Mouse (Mus musculus) megakaryocyte, embryonic 14.5 days (primary cell): Measurements from ENCODE around the gene Mtrex. TPM values are rescaled to one million over a fixed set of nuclear protein-coding genes. Genes with fewer than 3 reads are reported as not detected.

Experiments used
- H3K27me3 ChIP-seq: replicated peaks from 2 replicates; pipeline ENCODE3; 2012; ENCODE audit warnings: inconsistent platforms
- H3K36me3 ChIP-seq: replicated peaks from 2 replicates; pipeline ENCODE3; 2012; ENCODE audit warnings: low read length, inconsistent platforms, mixed read lengths
- H3K4me1 ChIP-seq: 2 replicates; pipeline ENCODE4 v1.6.1; 2012; ENCODE audit warnings: inconsistent platforms
- H3K4me3 ChIP-seq: replicated peaks from 2 replicates; pipeline ENCODE3; 2012; ENCODE audit warnings: moderate library complexity, mild to moderate bottlenecking, inconsistent platforms
- H3K9me3 ChIP-seq: 2 replicates; pipeline ENCODE4 v1.6.1; 2012; ENCODE audit warnings: inconsistent platforms
- FLI1 ChIP-seq: IDR thresholded peaks from 2 replicates; pipeline ENCODE4 v1.6.1; 2012; ENCODE audit warnings: low read length, inconsistent platforms, mixed read lengths
- GATA1 ChIP-seq: IDR thresholded peaks from 3 replicates; pipeline ENCODE4 v1.6.1; 2012; ENCODE audit warnings: mixed read lengths, low read length, inconsistent platforms, borderline replicate concordance
- polyA plus RNA-seq: library from polyadenylated mRNA; stranded (reverse); fragments of >175 nt; gene quantifications from 2 replicates; pipeline ENCODE4 v1.2.3, GENCODE M21; 2012; ENCODE audit warnings: low replicate concordance; ENCODE audit not compliant: insufficient read depth

Mtrex gene
- polyA plus RNA-seq, 1 experiment = 2.0 TPM

DNA sequence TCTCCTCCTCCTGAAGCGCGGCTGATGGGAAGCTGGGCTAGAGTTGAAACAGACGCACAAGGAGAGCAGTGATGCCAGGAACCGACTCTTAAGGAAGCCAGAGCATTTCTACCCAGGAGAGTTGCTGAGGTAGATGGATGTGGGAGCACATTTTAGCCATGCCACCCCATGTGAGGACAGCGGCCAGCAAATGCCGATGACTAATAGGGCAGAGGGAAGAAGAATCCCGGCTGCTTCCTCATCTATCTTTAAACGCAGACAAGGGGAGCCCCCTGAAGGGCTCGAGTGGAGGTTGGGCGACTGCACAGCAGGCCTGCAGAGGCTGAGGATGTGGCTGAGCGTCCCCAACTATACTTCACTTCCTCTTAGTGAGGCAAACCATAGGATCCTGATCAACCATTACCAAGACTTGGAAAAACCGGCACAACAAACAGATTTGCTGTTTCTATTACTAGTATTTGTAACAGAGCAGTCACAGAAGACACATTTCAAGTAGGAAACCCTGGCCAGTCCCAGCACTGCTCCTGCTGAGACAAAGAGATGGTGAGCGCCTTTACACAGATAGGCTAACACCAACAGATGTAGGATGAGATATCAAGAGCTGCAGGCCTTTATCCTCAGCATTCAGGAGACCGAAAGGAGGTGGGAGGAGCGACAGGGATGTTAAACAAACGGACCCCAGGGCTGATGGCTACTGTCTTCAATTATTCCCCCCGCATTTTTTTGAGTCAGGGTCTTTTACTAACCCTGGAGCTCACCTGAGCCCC, 55.5 kb downstream of the Mtrex start:
- Histone ChIP-seq H3K4me1 (no peaks in the 10 kb centered on the region), H3K9me3 (no peaks in the 10 kb centered on the region), H3K27me3 (no peaks in the 10 kb centered on the region), H3K4me3 (no peak overlapping the region), H3K36me3 (peaks cover 97% of the 10 kb centered on the region)
- TF ChIP-seq GATA1 (no peak), FLI1 (no peak)

DNA sequence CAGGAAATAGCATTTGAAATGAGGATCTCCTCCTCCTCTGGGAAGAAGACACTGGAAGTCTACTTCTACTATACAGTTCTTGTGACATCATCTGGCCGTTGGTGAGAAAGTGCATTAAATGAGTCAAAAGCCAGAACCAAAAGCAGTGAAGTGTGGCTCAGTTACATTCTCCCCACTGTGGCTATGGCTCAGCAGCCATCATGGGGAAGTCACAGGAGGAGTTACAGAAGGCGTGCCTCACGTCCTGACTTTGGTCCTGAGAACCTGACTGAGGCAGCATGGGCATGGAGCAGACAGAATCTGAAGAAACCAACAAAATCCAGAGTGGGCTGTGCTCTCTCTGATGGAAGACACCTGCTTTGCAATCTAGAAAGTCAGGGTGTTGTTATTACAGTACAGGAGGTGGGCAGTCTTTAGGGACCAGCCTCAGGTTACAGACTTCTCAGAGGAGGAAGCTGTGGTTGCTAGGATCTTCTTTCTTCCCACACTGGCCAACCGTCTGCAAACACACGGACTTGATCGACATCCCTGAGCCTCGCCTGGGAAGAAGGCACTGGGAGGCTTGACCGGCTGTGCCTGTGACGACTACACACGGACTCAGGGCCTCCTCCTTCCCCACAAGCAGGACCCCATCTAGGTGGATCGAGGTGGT, 57.0 kb downstream of the Mtrex start:
- H3K9me3 ChIP-seq = no peaks in the 10 kb centered on the region
- no peak overlapping the region for H3K4me3 ChIP-seq
- TF ChIP-seq FLI1 (no peak), GATA1 (no peak)
- no peaks in the 10 kb centered on the region for H3K4me1 ChIP-seq
- H3K36me3 ChIP-seq = peaks cover 97% of the 10 kb centered on the region
- H3K27me3 ChIP-seq = no peaks in the 10 kb centered on the region

DNA sequence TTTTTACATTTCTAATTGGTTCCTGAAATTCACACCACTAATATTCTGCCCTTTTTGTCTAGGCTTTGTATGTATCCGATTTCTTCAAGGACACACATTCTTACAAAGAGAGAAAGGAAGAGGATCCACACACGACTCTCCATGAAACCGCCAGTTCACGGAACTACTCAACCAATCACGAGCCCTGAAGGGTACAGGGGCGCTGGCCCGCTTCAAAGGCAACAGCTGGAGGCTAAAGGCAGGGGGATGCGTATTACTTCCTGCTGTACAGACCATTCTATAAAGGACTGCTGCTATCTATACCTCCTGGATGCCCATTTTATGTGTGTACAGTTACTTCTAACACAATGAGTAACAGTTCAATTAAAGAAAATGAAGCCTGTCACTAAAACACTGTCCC, 59.8 kb downstream of the Mtrex start:
- no peak for TF ChIP-seq FLI1
- no peak for TF ChIP-seq GATA1
- Histone ChIP-seq H3K4me1 (peaks cover 8% of the 10 kb centered on the region; the same call in 1 of the 2 replicates), H3K36me3 (peaks cover 90% of the 10 kb centered on the region)

DNA sequence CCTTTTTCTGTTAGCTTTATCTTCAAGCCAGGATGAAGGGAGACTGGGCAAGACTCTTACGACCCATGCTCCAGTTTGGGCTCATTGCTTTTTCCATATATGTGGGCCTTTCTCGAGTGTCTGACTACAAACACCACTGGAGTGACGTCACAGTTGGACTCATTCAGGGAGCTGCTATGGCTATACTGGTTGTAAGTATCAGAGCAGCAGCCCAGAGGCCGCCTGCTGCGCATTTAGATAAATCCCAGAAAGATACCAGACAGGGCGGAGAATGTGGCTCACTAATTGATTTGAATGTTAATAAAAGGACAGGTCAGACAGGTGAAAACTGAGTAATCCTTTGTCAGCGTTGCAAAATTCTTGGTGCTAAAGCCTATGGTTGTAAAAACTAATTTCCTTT, 60.4 kb downstream of the Mtrex start:
- Histone ChIP-seq H3K36me3 (peaks cover 84% of the 10 kb centered on the region), H3K4me1 (peaks cover 8% of the 10 kb centered on the region; the same call in 1 of the 2 replicates), H3K27me3 (no peaks in the 10 kb centered on the region), H3K4me3 (no peak overlapping the region), H3K9me3 (no peaks in the 10 kb centered on the region)
- TF ChIP-seq GATA1 (no peak), FLI1 (no peak)

More for the DNA sequence above, 59.8 kb downstream of the Mtrex start:
- no peaks in the 10 kb centered on the region for H3K27me3 ChIP-seq
- H3K9me3 ChIP-seq = no peaks in the 10 kb centered on the region
- no peak overlapping the region for H3K4me3 ChIP-seq

DNA sequence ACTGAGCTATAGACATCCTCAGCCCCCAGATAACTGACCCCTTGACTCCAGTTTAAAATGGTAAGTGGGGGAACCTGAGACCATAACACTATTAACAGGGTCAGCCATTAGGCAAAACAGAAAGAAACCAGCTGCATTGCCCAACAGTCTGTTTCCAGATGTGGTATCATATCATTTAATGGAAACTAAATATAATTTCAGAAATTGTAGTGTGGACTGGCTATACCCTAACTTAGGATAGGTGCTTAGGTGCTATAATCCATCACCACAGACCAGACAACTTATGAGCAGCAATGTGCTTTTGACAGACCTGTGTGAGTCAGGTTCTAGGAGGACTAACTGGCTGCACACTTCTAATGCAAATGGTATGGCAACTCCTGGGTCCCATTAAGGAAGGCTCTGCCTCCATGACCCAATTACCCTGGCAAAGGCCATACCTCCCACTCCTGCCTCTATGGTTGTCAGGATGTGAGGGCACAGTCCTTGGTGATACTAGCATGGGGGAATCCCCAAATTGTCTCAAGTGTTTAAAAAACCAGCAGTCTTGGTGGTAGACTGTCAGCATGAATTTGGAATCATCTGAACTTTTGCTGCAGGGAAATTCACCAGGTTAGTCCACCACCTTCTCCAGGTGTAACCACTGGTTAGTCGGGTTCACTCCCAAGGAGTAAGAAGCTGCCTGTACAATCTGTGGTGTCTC, 64.1 kb downstream of the Mtrex start:
- peaks cover 3% of the 10 kb centered on the region for H3K27me3 ChIP-seq
- H3K4me1 ChIP-seq = peaks cover 8% of the 10 kb centered on the region; the same call in 1 of the 2 replicates
- H3K9me3 ChIP-seq = no peaks in the 10 kb centered on the region
- peaks cover 48% of the 10 kb centered on the region for H3K36me3 ChIP-seq
- H3K4me3 ChIP-seq = no peak overlapping the region
- TF ChIP-seq GATA1 (no peak), FLI1 (no peak)

DNA sequence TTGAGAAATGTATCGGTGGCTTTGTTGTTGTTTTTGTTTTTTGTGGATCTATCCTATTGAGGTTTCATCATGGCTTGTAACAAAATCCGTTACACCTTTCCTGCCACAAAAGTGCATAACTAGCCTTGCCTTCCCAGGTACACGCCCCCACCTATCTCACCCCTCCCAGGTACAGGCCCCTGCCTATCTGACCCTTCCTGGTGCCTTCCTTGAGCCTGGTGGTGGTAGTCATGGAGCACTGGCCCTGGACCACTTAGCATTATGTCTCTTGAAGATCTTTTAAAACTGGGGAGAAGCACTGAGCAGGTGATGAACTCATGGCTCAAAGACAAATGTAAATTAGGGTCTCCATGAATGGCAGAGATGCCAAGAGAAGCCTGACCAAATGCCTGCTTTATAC, 64.9 kb downstream of the Mtrex start:
- Histone ChIP-seq H3K36me3 (peaks cover 40% of the 10 kb centered on the region), H3K4me3 (no peak overlapping the region)
- TF ChIP-seq GATA1 (no peak), FLI1 (no peak)

DNA sequence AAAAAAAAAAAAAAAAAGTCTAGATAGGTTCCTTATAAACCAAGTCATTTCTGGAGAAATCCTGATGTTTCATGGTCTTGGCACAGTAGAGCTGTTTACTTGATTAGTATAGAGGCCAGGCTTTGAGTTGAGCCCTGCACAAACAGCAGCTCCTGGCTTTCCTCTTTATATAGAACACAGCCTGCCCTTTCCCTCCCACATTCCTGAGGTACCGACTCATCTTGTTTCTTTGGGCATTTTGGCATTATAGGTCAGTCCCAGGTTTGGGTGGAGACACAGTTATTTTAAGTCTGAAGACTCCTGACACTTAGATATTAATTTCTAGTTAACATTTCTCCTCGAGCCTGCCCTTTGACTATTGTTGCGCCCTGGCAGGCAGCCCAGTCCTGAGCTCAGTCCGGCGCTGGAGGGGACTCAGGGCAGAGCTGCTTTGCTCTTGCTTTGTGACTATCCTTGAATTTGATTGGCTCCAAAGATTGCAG, 65.3 kb downstream of the Mtrex start:
- Histone ChIP-seq H3K36me3 (peaks cover 35% of the 10 kb centered on the region), H3K4me3 (no peak overlapping the region), H3K4me1 (peaks cover 8% of the 10 kb centered on the region; the same call in 1 of the 2 replicates), H3K27me3 (peaks cover 3% of the 10 kb centered on the region), H3K9me3 (no peaks in the 10 kb centered on the region)
- TF ChIP-seq GATA1 (no peak), FLI1 (no peak)

More for the DNA sequence above, 64.9 kb downstream of the Mtrex start:
- peaks cover 3% of the 10 kb centered on the region for H3K27me3 ChIP-seq
- H3K9me3 ChIP-seq = no peaks in the 10 kb centered on the region
- peaks cover 8% of the 10 kb centered on the region; the same call in 1 of the 2 replicates for H3K4me1 ChIP-seq

DNA sequence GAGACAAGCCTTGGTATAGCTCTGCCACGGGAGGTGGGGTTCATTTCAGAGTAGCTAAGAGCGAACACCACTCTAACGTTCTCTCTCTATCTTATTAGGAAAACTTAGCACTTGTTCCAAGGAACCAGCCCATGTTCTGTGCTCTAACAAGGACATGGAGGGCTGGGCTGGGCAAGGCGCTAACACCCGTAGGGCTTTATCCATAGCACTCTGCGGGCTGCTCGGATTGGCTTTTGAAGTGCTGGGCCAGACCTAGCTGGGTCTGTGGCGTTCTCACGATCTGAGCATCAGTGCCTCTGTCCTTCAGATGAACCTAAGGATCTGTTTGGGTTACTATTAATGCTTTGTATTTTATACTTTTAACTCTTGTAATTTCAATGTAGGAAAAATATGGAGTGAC, 66.3 kb downstream of the Mtrex start:
- no peak overlapping the region for H3K4me3 ChIP-seq
- H3K4me1 ChIP-seq = peaks cover 8% of the 10 kb centered on the region; the same call in 1 of the 2 replicates
- TF ChIP-seq FLI1 = no peak
- TF ChIP-seq GATA1 = no peak
- H3K36me3 ChIP-seq = peaks cover 26% of the 10 kb centered on the region
- no peaks in the 10 kb centered on the region for H3K9me3 ChIP-seq
- H3K27me3 ChIP-seq = peaks cover 3% of the 10 kb centered on the region

DNA sequence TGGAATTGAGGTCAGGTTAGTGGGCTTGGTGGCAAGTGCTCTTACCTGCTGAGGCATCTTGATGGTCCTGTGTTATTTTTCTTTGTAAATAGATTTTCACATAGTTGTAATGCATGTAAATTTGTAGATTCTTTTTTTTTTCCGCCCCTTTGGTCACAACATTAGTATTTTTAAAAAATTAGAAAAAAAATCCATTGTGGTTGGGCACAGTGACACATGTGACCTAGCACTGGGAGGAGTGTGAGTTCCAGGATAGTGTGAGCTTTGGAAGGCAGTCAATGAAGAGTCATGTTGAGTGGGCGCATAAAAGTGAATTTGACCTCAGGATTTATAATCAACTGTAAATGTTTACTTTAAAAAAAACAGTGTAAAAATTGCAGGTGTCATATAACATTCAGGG, 66.8 kb downstream of the Mtrex start:
- H3K4me3 ChIP-seq = no peak overlapping the region
- H3K9me3 ChIP-seq = no peaks in the 10 kb centered on the region
- H3K4me1 ChIP-seq = peaks cover 8% of the 10 kb centered on the region; the same call in 1 of the 2 replicates
- H3K36me3 ChIP-seq = peaks cover 20% of the 10 kb centered on the region
- peaks cover 3% of the 10 kb centered on the region for H3K27me3 ChIP-seq
- TF ChIP-seq GATA1 = no peak
- TF ChIP-seq FLI1 = no peak
